Mouse (Mus musculus): Measurements from ENCODE around the gene Bmx. TPM values are rescaled to one million over a fixed set of nuclear protein-coding genes. Genes with fewer than 3 reads are reported as not detected.

Bmx gene
- polyA plus RNA-seq, 1 experiment from 2014 or later = 0.37 TPM

DNA sequence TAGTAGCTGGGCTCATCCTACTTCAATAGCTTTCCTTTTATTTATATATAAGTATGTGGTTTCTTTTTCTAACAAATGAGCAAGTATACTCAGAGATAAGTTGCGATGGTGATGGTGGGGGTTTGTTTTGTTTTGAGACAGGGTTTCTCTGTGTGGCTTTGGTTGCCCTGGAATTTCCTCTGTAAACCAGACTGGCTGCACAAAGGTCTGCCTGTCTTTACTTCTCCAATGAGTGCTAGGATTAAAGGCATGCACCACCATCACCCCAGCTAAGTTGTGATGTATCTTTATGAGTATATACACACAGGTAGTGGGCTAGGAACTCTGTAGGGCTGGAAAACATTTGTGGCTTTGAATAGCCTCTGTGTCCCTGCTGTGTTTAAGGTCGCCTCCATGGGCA is 11.3 kb downstream of the Bmx start:
- Histone ChIP-seq H3K27ac (no peak overlapping the region), H3K36me3 (no peaks in the 10 kb centered on the region), H3K9me3 (no peaks in the 10 kb centered on the region), H3K4me3 (no peak overlapping the region), H3K4me1 (replicated peaks) (peaks cover 4% of the 10 kb centered on the region; the same call in 1 of the 2 replicates), H3K27me3 (ENCODE audit: insufficient read depth, poor library complexity, severe bottlenecking) (peaks cover 42% of the 10 kb centered on the region)
- DNase-seq (ENCODE audit: low spot score) = no peak
- 53% methylated on average over 2 of the region's 2 CpGs for WGBS

DNA sequence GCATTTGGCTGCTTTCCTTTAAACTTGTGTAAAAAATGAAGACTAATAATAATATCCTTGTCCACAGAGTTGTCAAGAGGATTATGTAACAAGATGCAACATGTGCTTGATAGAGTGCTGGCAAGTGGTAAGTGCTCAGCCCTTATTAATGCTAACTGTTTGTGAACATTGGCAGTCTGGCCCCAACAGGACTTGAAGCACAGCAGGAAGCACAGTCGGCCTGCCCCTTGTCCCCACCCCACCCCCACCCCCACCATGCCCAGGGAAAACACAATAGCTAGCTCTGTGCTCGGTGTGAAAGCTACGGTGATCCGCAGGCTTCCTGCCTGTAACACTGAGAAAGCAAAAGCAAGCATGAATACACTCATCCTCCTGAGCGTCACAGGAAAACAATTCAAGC is 12.3 kb downstream of the Bmx start:
- no peak overlapping the region for H3K27ac ChIP-seq
- peaks cover 4% of the 10 kb centered on the region; the same call in 1 of the 2 replicates for H3K4me1 ChIP-seq (replicated peaks)
- H3K36me3 ChIP-seq = no peaks in the 10 kb centered on the region
- no peaks in the 10 kb centered on the region for H3K9me3 ChIP-seq
- peak; percentile 22 for DNase-seq (ENCODE audit: low spot score)
- WGBS = 23% methylated on average over 5 of the region's 5 CpGs
- peaks cover 37% of the 10 kb centered on the region for H3K27me3 ChIP-seq (ENCODE audit: insufficient read depth, poor library complexity, severe bottlenecking)
- no peak overlapping the region for H3K4me3 ChIP-seq

DNA sequence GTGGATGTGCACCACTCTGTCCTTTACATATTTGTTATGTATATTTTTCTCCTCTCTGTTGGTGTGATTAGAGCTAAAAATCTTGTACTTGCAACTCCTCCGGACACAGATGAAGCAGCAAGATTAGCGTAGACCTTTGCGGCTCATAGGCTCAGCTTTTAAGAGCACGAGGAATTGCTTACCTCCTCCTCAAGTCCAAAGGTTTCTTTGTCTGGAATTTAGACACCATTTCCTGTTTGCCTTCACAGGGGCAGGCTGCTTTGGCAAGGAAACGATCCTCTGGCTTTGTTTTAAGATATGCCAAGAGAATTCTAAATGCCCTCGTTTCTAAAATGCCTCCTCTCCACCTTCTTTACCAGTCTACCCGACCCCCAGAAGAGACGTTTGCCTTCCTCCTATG is 24.6 kb downstream of the Bmx start:
- H3K27ac ChIP-seq = no peak overlapping the region
- WGBS = 67% methylated on average over 8 of the region's 8 CpGs
- H3K4me3 ChIP-seq = no peak overlapping the region
- no peaks in the 10 kb centered on the region for H3K9me3 ChIP-seq
- H3K4me1 ChIP-seq (replicated peaks) = no peaks in the 10 kb centered on the region
- H3K36me3 ChIP-seq = no peaks in the 10 kb centered on the region
- DNase-seq (ENCODE audit: low spot score) = no peak
- peaks cover 18% of the 10 kb centered on the region for H3K27me3 ChIP-seq (ENCODE audit: insufficient read depth, poor library complexity, severe bottlenecking)

DNA sequence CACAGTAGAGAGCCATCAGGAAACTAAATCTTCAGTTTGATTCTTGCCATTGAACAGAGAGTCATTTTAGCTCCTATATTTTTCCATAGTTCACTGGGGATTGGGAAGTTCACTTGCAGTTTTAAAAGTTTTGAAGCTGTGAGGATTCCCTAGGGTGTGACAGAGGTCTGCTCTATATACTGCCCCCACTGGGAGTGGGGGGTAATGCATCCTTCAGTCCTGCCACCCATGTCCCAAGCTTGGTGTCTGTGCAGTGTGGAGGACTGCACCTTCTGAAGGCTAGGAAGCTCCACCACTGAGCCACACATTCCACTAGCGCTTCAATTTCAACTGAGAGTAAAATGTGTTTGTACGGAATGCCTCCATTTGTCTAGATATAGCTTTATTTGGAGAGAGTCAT is 36.0 kb downstream of the Bmx start:
- DNase-seq (ENCODE audit: low spot score) = no peak
- no peaks in the 10 kb centered on the region for H3K4me1 ChIP-seq (replicated peaks)
- no peaks in the 10 kb centered on the region for H3K36me3 ChIP-seq
- H3K9me3 ChIP-seq = no peaks in the 10 kb centered on the region
- 69% methylated on average over 2 of the region's 2 CpGs for WGBS
- H3K27ac ChIP-seq = no peak overlapping the region
- no peak overlapping the region for H3K4me3 ChIP-seq
- peaks cover 8% of the 10 kb centered on the region; the same call in 1 of the 2 replicates for H3K27me3 ChIP-seq (ENCODE audit: insufficient read depth, poor library complexity, severe bottlenecking)

DNA sequence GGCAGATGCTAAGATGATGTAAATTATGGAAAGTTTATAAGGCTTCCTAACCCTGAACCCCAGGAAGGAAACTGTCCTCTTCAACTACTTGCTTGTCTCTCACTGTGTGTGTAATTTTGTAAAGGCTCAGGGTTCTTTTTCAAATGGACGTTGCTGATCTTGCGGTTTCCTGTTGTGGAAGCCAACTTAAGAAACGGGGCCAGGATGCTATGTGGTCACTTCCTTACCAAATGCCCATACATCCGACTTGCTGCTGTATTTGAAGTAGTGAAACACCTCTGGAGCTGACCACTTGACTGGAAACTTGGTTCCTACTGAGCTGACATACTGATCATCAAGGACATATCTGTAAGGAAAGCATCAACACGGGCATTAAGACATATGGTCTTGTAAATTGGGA is 57.4 kb downstream of the Bmx start:
- Histone ChIP-seq H3K27ac (no peak overlapping the region), H3K9me3 (no peaks in the 10 kb centered on the region), H3K27me3 (ENCODE audit: insufficient read depth, poor library complexity, severe bottlenecking) (peaks cover 6% of the 10 kb centered on the region), H3K4me3 (no peak overlapping the region), H3K4me1 (replicated peaks) (no peaks in the 10 kb centered on the region), H3K36me3 (no peaks in the 10 kb centered on the region)
- 79% methylated on average over 5 of the region's 5 CpGs for WGBS
- no peak for DNase-seq (ENCODE audit: low spot score)

DNA sequence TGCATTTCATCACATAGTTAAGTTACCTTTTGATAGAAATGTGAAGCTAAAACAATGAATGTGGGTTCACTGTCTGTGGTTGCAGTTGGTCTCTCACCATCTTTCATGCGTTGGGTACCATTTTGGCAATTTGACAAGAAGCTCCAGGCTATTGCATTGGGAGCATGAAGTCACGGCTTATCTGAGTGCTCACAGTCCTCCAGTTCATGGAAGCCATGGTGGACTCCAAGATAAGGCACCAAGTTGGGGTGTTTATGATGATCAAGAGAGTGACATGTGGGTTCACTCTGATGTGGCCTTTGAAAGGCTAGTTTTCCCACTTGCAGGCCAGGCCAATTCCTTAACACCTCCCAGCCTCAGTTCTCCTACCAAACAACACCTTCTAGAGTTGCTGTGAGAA is 60.3 kb downstream of the Bmx start:
- Histone ChIP-seq H3K4me1 (replicated peaks) (no peaks in the 10 kb centered on the region), H3K4me3 (no peak overlapping the region), H3K27me3 (ENCODE audit: insufficient read depth, poor library complexity, severe bottlenecking) (peaks cover 8% of the 10 kb centered on the region), H3K9me3 (no peaks in the 10 kb centered on the region), H3K36me3 (no peaks in the 10 kb centered on the region), H3K27ac (no peak overlapping the region)
- no peak for DNase-seq (ENCODE audit: low spot score)
- 95% methylated on average over 2 of the region's 2 CpGs for WGBS

DNA sequence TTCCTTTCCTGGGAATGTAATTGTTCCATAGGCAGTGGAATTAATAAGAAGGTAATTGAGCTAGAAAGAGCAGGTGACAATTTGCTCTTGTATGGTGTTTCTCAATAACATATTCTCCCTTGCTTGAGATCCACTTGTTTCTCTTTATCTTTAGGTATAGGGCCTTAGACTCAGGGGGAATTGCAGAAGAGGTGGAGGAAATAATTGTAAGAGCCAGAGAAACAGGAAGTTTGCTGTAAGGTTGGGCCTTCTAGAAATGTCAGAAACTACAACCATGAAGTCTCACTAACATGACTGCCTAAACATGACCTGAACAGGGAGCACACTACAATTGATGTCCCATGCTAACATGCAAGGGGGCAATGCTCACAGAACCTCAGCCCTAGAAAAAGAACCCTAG is 68.1 kb downstream of the Bmx start:
- Histone ChIP-seq H3K27ac (no peak overlapping the region), H3K4me3 (no peak overlapping the region), H3K9me3 (no peaks in the 10 kb centered on the region), H3K4me1 (replicated peaks) (no peaks in the 10 kb centered on the region), H3K27me3 (ENCODE audit: insufficient read depth, poor library complexity, severe bottlenecking) (peaks cover 15% of the 10 kb centered on the region; the same call in 1 of the 2 replicates), H3K36me3 (no peaks in the 10 kb centered on the region)
- DNase-seq (ENCODE audit: low spot score) = no peak

DNA sequence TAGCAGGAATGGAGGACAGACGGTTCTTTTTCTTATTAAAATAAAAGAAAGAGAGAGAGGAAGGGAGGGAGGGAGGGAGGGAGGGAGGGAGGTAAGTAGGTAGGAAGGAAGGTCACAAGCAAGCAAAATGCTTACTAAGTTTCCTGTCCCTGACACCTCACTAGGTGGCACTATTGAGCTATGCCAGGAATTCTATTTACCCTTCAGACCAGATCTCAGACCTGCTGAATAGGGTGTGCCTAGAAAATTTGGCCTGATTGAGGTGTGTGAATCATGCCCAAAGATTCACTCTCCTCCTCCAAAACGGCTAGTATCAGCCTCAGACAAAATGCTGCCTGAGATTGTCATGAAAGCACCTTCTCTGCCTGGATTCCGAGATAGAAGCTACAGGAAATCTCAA is 74.1 kb downstream of the Bmx start:
- Histone ChIP-seq H3K36me3 (no peaks in the 10 kb centered on the region), H3K4me3 (no peak overlapping the region), H3K9me3 (no peaks in the 10 kb centered on the region), H3K27me3 (ENCODE audit: insufficient read depth, poor library complexity, severe bottlenecking) (peaks cover 22% of the 10 kb centered on the region; the same call in 1 of the 2 replicates), H3K27ac (no peak overlapping the region), H3K4me1 (replicated peaks) (no peaks in the 10 kb centered on the region)
- DNase-seq (ENCODE audit: low spot score) = peak; percentile 8
- 44% methylated on average over 3 of the region's 3 CpGs for WGBS

DNA sequence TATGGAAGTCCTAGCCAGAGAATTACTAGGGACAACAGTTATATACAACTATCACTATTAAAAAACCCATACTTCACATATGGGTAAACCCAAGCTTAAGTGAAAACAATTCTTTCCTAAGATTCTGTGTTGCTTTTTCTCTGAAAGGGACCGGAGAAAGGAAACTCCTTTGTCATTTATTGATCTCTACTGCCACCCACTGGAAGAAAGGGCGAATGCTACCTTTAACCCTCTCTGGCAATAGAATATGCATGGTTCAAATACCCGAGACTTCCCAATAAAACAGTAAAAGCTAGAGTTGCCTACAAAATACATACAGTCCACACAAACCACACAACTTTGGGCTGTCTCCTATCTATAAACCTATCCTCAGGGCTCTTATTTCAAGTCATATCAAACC is 78.2 kb downstream of the Bmx start:
- WGBS = 16% methylated on average over 3 of the region's 3 CpGs
- H3K27me3 ChIP-seq (ENCODE audit: insufficient read depth, poor library complexity, severe bottlenecking) = peaks cover 42% of the 10 kb centered on the region

DNA sequence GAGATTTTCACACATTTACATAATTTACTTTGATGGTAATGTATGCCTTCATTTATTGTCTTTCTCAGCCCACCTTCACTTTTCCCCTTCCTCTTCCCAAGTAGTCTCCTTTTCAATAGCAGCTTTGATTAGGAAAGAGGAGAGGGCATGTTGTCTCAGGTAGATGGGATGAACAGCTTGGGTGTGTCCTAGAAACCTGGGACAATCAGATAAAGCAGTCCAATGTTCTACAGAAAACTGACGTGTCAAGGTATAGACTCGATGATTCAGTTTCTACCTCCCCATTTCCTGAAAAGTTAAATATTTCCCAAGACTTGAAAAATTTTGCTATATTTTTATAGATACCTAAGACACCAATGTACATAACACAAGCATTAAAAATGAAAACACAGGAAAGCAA is 79.1 kb downstream of the Bmx start:
- Histone ChIP-seq H3K9me3 (no peaks in the 10 kb centered on the region), H3K36me3 (no peaks in the 10 kb centered on the region), H3K4me1 (replicated peaks) (no peaks in the 10 kb centered on the region), H3K27ac (no peak overlapping the region), H3K4me3 (no peak overlapping the region), H3K27me3 (ENCODE audit: insufficient read depth, poor library complexity, severe bottlenecking) (peaks cover 51% of the 10 kb centered on the region)
- 85% methylated on average over 2 of the region's 2 CpGs for WGBS
- DNase-seq (ENCODE audit: low spot score) = no peak

More for the DNA sequence above, 78.2 kb downstream of the Bmx start:
- no peaks in the 10 kb centered on the region for H3K9me3 ChIP-seq
- no peak overlapping the region for H3K27ac ChIP-seq
- peak; percentile 12 for DNase-seq (ENCODE audit: low spot score)
- H3K4me3 ChIP-seq = no peak overlapping the region
- no peaks in the 10 kb centered on the region for H3K36me3 ChIP-seq
- no peaks in the 10 kb centered on the region for H3K4me1 ChIP-seq (replicated peaks)

DNA sequence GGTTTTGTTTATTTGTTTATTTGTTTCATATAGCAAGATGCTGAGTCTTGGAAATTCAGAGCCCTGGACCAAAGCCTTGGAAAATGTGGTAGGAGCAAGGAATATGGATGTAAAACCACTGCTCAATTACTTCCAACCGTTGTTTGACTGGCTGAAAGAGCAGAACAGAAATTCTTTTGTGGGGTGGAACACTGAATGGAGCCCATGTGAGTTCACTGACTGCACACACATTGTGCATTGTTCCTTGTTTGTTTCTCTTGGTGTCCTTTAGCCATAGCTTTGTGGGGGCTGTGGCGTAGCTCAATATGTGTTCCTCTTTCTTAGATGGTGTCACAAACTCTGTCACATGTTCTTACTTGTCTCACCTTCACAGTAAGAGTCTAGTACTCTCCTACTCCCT is 82.2 kb downstream of the Bmx start:
- Histone ChIP-seq H3K4me3 (no peak overlapping the region), H3K36me3 (no peaks in the 10 kb centered on the region), H3K4me1 (replicated peaks) (no peaks in the 10 kb centered on the region), H3K9me3 (no peaks in the 10 kb centered on the region), H3K27me3 (ENCODE audit: insufficient read depth, poor library complexity, severe bottlenecking) (peaks cover 54% of the 10 kb centered on the region), H3K27ac (no peak overlapping the region)
- WGBS = 59% methylated on average over 2 of the region's 2 CpGs
- no peak for DNase-seq (ENCODE audit: low spot score)

DNA sequence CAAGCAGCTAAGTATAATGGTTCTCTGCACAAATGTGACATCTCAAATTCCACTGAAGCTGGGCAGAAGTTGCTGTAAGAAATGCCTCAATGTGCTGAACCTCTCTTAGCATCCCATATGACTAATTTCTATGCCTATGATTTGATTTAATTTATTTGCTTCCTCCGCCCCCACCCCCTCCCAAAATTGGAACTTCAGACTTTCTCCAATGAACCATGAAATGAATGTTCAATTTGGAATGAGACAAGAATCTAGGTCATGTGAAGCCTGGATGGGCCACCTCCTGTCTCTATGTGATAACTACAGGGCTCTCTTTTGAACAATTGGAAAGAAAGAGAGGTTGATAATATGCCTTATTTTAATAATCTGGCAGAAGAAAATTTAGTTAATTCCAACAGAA is 82.7 kb downstream of the Bmx start:
- Histone ChIP-seq H3K27me3 (ENCODE audit: insufficient read depth, poor library complexity, severe bottlenecking) (peaks cover 54% of the 10 kb centered on the region), H3K4me3 (no peak overlapping the region), H3K9me3 (no peaks in the 10 kb centered on the region), H3K4me1 (replicated peaks) (no peaks in the 10 kb centered on the region), H3K36me3 (no peaks in the 10 kb centered on the region), H3K27ac (no peak overlapping the region)
- DNase-seq (ENCODE audit: low spot score) = no peak
- WGBS = 85% methylated on average over 1 of the region's 1 CpGs

DNA sequence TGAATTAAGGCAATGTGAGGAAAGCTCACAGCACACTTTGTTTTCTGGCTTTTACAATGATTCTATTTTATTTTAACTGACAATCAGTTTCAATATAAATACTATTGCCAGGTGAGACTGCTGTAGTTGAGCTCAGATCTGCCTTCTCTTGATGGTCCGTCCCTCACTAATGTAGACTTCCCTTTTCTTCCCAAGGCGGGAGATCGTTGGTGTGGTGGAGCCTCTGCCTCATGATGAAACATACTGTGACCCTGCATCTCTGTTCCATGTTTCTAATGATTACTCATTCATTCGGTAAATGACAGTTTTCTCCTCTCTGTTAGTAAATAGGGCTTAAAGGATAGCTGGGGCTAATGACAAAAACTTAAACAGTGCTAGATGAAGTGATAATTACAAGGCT is 84.1 kb downstream of the Bmx start:
- WGBS = 95% methylated on average over 4 of the region's 4 CpGs
- H3K4me3 ChIP-seq = no peak overlapping the region
- H3K27me3 ChIP-seq (ENCODE audit: insufficient read depth, poor library complexity, severe bottlenecking) = peaks cover 61% of the 10 kb centered on the region
- H3K9me3 ChIP-seq = no peaks in the 10 kb centered on the region
- DNase-seq (ENCODE audit: low spot score) = no peak
- H3K4me1 ChIP-seq (replicated peaks) = no peaks in the 10 kb centered on the region
- H3K36me3 ChIP-seq = no peaks in the 10 kb centered on the region
- H3K27ac ChIP-seq = no peak overlapping the region

DNA sequence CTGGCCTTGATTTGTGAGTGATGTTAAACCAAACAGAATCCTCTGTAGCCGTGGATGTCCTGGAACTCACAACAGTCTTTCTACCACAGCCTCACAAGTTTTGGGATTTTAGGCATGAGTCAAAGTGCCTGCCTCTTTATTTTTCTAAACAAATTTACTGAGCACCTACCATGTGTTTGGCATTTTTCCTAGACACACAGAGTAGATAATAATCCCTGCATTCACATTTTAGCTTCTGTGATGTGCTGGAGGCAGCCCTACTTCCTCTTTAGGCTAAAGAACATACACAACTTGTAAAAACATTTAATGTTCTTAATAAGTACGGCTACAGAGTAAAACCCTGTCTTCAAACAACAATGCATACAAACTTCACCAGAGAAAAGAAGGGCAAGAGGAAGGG is 87.0 kb downstream of the Bmx start:
- Histone ChIP-seq H3K27ac (no peak overlapping the region), H3K4me3 (no peak overlapping the region), H3K27me3 (ENCODE audit: insufficient read depth, poor library complexity, severe bottlenecking) (peaks cover 56% of the 10 kb centered on the region), H3K4me1 (replicated peaks) (no peaks in the 10 kb centered on the region), H3K9me3 (no peaks in the 10 kb centered on the region), H3K36me3 (no peaks in the 10 kb centered on the region)
- WGBS = 82% methylated on average over 2 of the region's 2 CpGs
- DNase-seq (ENCODE audit: low spot score) = no peak

Measured in hindbrain, embryonic 10.5 days (tissue).